Mouse (Mus musculus) monocyte, adult 2 months (primary cell): ENCODE results near the gene Paqr3.

Source experiments
- DNase-seq, 2 experiments: peaks; one replicate each; pipeline ENCODE4 v3.0.0; 2022; ENCODE audit warnings: low spot score in 2 of 2, low read depth in 1 of 2

The Paqr3 gene

GRCm38 (mm10) chr5:97085071-97085470, 26.3 kb downstream of the Paqr3 start:
- no peak for DNase-seq

GRCm38 (mm10) chr5:97084541-97084940, 26.9 kb downstream of the Paqr3 start:
- DNase-seq: no peak

GRCm38 (mm10) chr5:97083701-97084100, 27.7 kb downstream of the Paqr3 start:
- DNase-seq: no peak

- no peak for DNase-seq
Observed at GRCm38 (mm10) chr5:97081481-97081880, 29.9 kb downstream of the Paqr3 start.

GRCm38 (mm10) chr5:97078641-97079040, 32.8 kb downstream of the Paqr3 start:
- no peak for DNase-seq

GRCm38 (mm10) chr5:97077676-97078075, 33.7 kb downstream of the Paqr3 start:
- no peak for DNase-seq

- DNase-seq: no peak
Observed at GRCm38 (mm10) chr5:97076167-97076566, 35.2 kb downstream of the Paqr3 start.

- no peak for DNase-seq
Observed at GRCm38 (mm10) chr5:97075476-97076151, 35.8 kb downstream of the Paqr3 start.

GRCm38 (mm10) chr5:97065746-97066145, 45.6 kb downstream of the Paqr3 start:
- no peak for DNase-seq

- DNase-seq: no peak
Observed at GRCm38 (mm10) chr5:97062041-97062440, 49.4 kb downstream of the Paqr3 start.

GRCm38 (mm10) chr5:97060864-97061263, 50.5 kb downstream of the Paqr3 start:
- no peak for DNase-seq

- no peak for DNase-seq
Observed at GRCm38 (mm10) chr5:97056791-97057450, 54.5 kb downstream of the Paqr3 start.

GRCm38 (mm10) chr5:97056359-97056758, 55.0 kb downstream of the Paqr3 start:
- no peak for DNase-seq

- DNase-seq: peak in 1 of 2 experiments; percentile 6
Observed at GRCm38 (mm10) chr5:97055511-97056068, 55.8 kb downstream of the Paqr3 start.

GRCm38 (mm10) chr5:97054801-97055200, 56.6 kb downstream of the Paqr3 start:
- no peak for DNase-seq

- no peak for DNase-seq
Observed at GRCm38 (mm10) chr5:97054166-97054565, 57.2 kb downstream of the Paqr3 start.

GRCm38 (mm10) chr5:97048905-97049304, 62.5 kb downstream of the Paqr3 start:
- DNase-seq: no peak

- no peak for DNase-seq
Observed at GRCm38 (mm10) chr5:97046680-97047079, 64.7 kb downstream of the Paqr3 start.

GRCm38 (mm10) chr5:97045260-97045659, 66.1 kb downstream of the Paqr3 start:
- DNase-seq: no peak
